Mouse (Mus musculus): ENCODE measurements around the gene Arsj. TPM values are rescaled to one million over a fixed set of nuclear protein-coding genes. Genes with fewer than 3 reads are reported as not detected.

Arsj gene
- 0.09 and 0.20 TPM in 2 replicates for polyA plus RNA-seq (2014; fragmentation: Nextera tagmentation; extraction: Ambion mirVana)

- Histone ChIP-seq H3K4me1 (ENCODE audit: control insufficient read depth, insufficient read depth, low read length) (peaks cover 4% of the 10 kb centered on the region; the same call in 1 of the 2 replicates), H3K27ac (ENCODE audit: low read depth, low read length) (no peak within 1 kb of the TSS), H3K9me3 (ENCODE audit: control insufficient read depth, low read length) (no peaks in the 10 kb centered on the region), H3K36me3 (ENCODE audit: control insufficient read depth, insufficient read depth, low read length) (no peaks in the 10 kb centered on the region), H3K9ac (ENCODE audit: low read length) (peak within 1 kb of the TSS; percentile 45), H3K4me3 (ENCODE audit: low read depth, low read length) (peak within 1 kb of the TSS; percentile 29), H3K4me2 (ENCODE audit: low read depth) (peak within 1 kb of the TSS; percentile 73), H3K27me3 (ENCODE audit: control insufficient read depth, insufficient read depth, low read length) (no peaks in the 10 kb centered on the region)
- DNase-seq (ENCODE audit: low spot score) (peak; percentile 56), ATAC-seq (ENCODE audit: insufficient read depth, low FRiP score, low TSS enrichment) (peak; percentile 68)
- WGBS, result 18% methylated on average over 41 of the region's 41 CpGs
Measured at GRCm38 (mm10) chr3:126363568-126364505, at the start of gene Arsj. Arsj (plus strand) TSS chr3:126363684.

GRCm38 (mm10) chr3:126324872-126325498 is 38.5 kb upstream of the Arsj start:
- Histone ChIP-seq H3K36me3 (ENCODE audit: control insufficient read depth, insufficient read depth, low read length) (no peaks in the 10 kb centered on the region), H3K9me3 (ENCODE audit: control insufficient read depth, low read length) (no peaks in the 10 kb centered on the region), H3K4me1 (ENCODE audit: control insufficient read depth, insufficient read depth, low read length) (no peaks in the 10 kb centered on the region), H3K27ac (ENCODE audit: low read depth, low read length) (no peak overlapping the region), H3K9ac (ENCODE audit: low read length) (no peak overlapping the region), H3K4me2 (ENCODE audit: low read depth) (no peak overlapping the region), H3K27me3 (ENCODE audit: control insufficient read depth, insufficient read depth, low read length) (no peaks in the 10 kb centered on the region), H3K4me3 (ENCODE audit: low read depth, low read length) (no peak overlapping the region)
- DNase-seq (ENCODE audit: low spot score) (peak; percentile 11), ATAC-seq (ENCODE audit: insufficient read depth, low FRiP score, low TSS enrichment) (no peak)
- WGBS, result 41% methylated on average over 4 of the region's 4 CpGs

GRCm38 (mm10) chr3:126325891-126326627 is 37.4 kb upstream of the Arsj start:
- Histone ChIP-seq H3K27ac (ENCODE audit: low read depth, low read length) (no peak overlapping the region), H3K36me3 (ENCODE audit: control insufficient read depth, insufficient read depth, low read length) (no peaks in the 10 kb centered on the region), H3K4me3 (ENCODE audit: low read depth, low read length) (no peak overlapping the region), H3K4me1 (ENCODE audit: control insufficient read depth, insufficient read depth, low read length) (no peaks in the 10 kb centered on the region), H3K9ac (ENCODE audit: low read length) (no peak overlapping the region), H3K27me3 (ENCODE audit: control insufficient read depth, insufficient read depth, low read length) (no peaks in the 10 kb centered on the region), H3K4me2 (ENCODE audit: low read depth) (no peak overlapping the region), H3K9me3 (ENCODE audit: control insufficient read depth, low read length) (no peaks in the 10 kb centered on the region)
- ATAC-seq (ENCODE audit: insufficient read depth, low FRiP score, low TSS enrichment) (no peak), DNase-seq (ENCODE audit: low spot score) (no peak)
- WGBS, result 76% methylated on average over 4 of the region's 4 CpGs

- no peak overlapping the region for H3K9ac ChIP-seq (ENCODE audit: low read length)
- no peak for ATAC-seq (ENCODE audit: insufficient read depth, low FRiP score, low TSS enrichment)
- 81% methylated on average over 2 of the region's 2 CpGs for WGBS
Measured at GRCm38 (mm10) chr3:126326628-126327325, 36.7 kb upstream of the Arsj start.

GRCm38 (mm10) chr3:126335329-126335728 is 28.2 kb upstream of the Arsj start:
- DNase-seq (ENCODE audit: low spot score), result no peak
- Histone ChIP-seq H3K9ac (ENCODE audit: low read length) (no peak overlapping the region), H3K9me3 (ENCODE audit: control insufficient read depth, low read length) (no peaks in the 10 kb centered on the region), H3K27me3 (ENCODE audit: control insufficient read depth, insufficient read depth, low read length) (no peaks in the 10 kb centered on the region), H3K4me3 (ENCODE audit: low read depth, low read length) (no peak overlapping the region), H3K36me3 (ENCODE audit: control insufficient read depth, insufficient read depth, low read length) (no peaks in the 10 kb centered on the region), H3K4me1 (ENCODE audit: control insufficient read depth, insufficient read depth, low read length) (no peaks in the 10 kb centered on the region), H3K27ac (ENCODE audit: low read depth, low read length) (no peak overlapping the region), H3K4me2 (ENCODE audit: low read depth) (no peak overlapping the region)
- WGBS, result 73% methylated on average over 4 of the region's 4 CpGs
- ATAC-seq (ENCODE audit: insufficient read depth, low FRiP score, low TSS enrichment), result no peak

More at GRCm38 (mm10) chr3:126326628-126327325, 36.7 kb upstream of the Arsj start:
- DNase-seq (ENCODE audit: low spot score), result no peak
- H3K27me3 ChIP-seq (ENCODE audit: control insufficient read depth, insufficient read depth, low read length), result no peaks in the 10 kb centered on the region
- no peaks in the 10 kb centered on the region for H3K4me1 ChIP-seq (ENCODE audit: control insufficient read depth, insufficient read depth, low read length)
- H3K4me2 ChIP-seq (ENCODE audit: low read depth), result no peak overlapping the region
- H3K27ac ChIP-seq (ENCODE audit: low read depth, low read length), result no peak overlapping the region
- no peak overlapping the region for H3K4me3 ChIP-seq (ENCODE audit: low read depth, low read length)
- no peaks in the 10 kb centered on the region for H3K36me3 ChIP-seq (ENCODE audit: control insufficient read depth, insufficient read depth, low read length)
- H3K9me3 ChIP-seq (ENCODE audit: control insufficient read depth, low read length), result no peaks in the 10 kb centered on the region

GRCm38 (mm10) chr3:126344745-126345144 is 18.7 kb upstream of the Arsj start:
- Histone ChIP-seq H3K4me1 (ENCODE audit: control insufficient read depth, insufficient read depth, low read length) (no peaks in the 10 kb centered on the region), H3K9ac (ENCODE audit: low read length) (no peak overlapping the region), H3K36me3 (ENCODE audit: control insufficient read depth, insufficient read depth, low read length) (no peaks in the 10 kb centered on the region), H3K4me3 (ENCODE audit: low read depth, low read length) (no peak overlapping the region), H3K27ac (ENCODE audit: low read depth, low read length) (no peak overlapping the region), H3K9me3 (ENCODE audit: control insufficient read depth, low read length) (no peaks in the 10 kb centered on the region), H3K4me2 (ENCODE audit: low read depth) (no peak overlapping the region), H3K27me3 (ENCODE audit: control insufficient read depth, insufficient read depth, low read length) (no peaks in the 10 kb centered on the region)
- ATAC-seq (ENCODE audit: insufficient read depth, low FRiP score, low TSS enrichment) (no peak), DNase-seq (ENCODE audit: low spot score) (no peak)
- WGBS, result 91% methylated on average over 1 of the region's 1 CpGs

- Histone ChIP-seq H3K9me3 (ENCODE audit: control insufficient read depth, low read length) (no peaks in the 10 kb centered on the region), H3K36me3 (ENCODE audit: control insufficient read depth, insufficient read depth, low read length) (no peaks in the 10 kb centered on the region), H3K4me1 (ENCODE audit: control insufficient read depth, insufficient read depth, low read length) (peaks cover 4% of the 10 kb centered on the region; the same call in 1 of the 2 replicates), H3K4me3 (ENCODE audit: low read depth, low read length) (no peak overlapping the region), H3K4me2 (ENCODE audit: low read depth) (no peak overlapping the region), H3K9ac (ENCODE audit: low read length) (no peak overlapping the region), H3K27ac (ENCODE audit: low read depth, low read length) (no peak overlapping the region), H3K27me3 (ENCODE audit: control insufficient read depth, insufficient read depth, low read length) (no peaks in the 10 kb centered on the region)
- DNase-seq (ENCODE audit: low spot score) (no peak), ATAC-seq (ENCODE audit: insufficient read depth, low FRiP score, low TSS enrichment) (no peak)
- 35% methylated on average over 1 of the region's 1 CpGs for WGBS
Measured at GRCm38 (mm10) chr3:126359760-126360159, 3.7 kb upstream of the Arsj start.

GRCm38 (mm10) chr3:126362392-126362791 is 1.1 kb upstream of the Arsj start:
- 89% methylated on average over 2 of the region's 2 CpGs for WGBS
- no peaks in the 10 kb centered on the region for H3K27me3 ChIP-seq (ENCODE audit: control insufficient read depth, insufficient read depth, low read length)
- peaks cover 4% of the 10 kb centered on the region; the same call in 1 of the 2 replicates for H3K4me1 ChIP-seq (ENCODE audit: control insufficient read depth, insufficient read depth, low read length)
- H3K9ac ChIP-seq (ENCODE audit: low read length), result no peak overlapping the region
- H3K4me3 ChIP-seq (ENCODE audit: low read depth, low read length), result no peak overlapping the region
- no peak overlapping the region for H3K4me2 ChIP-seq (ENCODE audit: low read depth)
- DNase-seq (ENCODE audit: low spot score) (no peak), ATAC-seq (ENCODE audit: insufficient read depth, low FRiP score, low TSS enrichment) (no peak)
- H3K36me3 ChIP-seq (ENCODE audit: control insufficient read depth, insufficient read depth, low read length), result no peaks in the 10 kb centered on the region
- no peaks in the 10 kb centered on the region for H3K9me3 ChIP-seq (ENCODE audit: control insufficient read depth, low read length)
- no peak overlapping the region for H3K27ac ChIP-seq (ENCODE audit: low read depth, low read length)

Data from neural tube, embryonic 11.5 days (tissue).